Mouse (Mus musculus) layer of hippocampus, postnatal 10 days (tissue): ENCODE measurements around the gene Wfdc3. TPM values are rescaled to one million over a fixed set of nuclear protein-coding genes. Genes with fewer than 3 reads are reported as not detected.

Source experiments
- DNase-seq, 2 experiments: peaks; one replicate each; pipeline ENCODE4 v3.0.0; 2021; ENCODE audit warnings: low spot score in 2 of 2
- long read RNA-seq: library from polyadenylated mRNA; stranded (forward); transcript quantifications from one replicate; pipeline ENCODE4 v2.0.0, GENCODE M21; 2023
- total RNA-seq, 2 experiments: library from RNA; stranded (reverse); gene quantifications; 2 replicates each; pipeline ENCODE4 v1.2.3; 2021

Wfdc3 gene
- total RNA-seq, result 1 to 10 TPM in 1 of 2 experiments, under 1 TPM in 1; 0.87 to 1.4 TPM
- long read RNA-seq, partial matches to known transcripts, result 0 of 1 reads
- long read RNA-seq, other reads (novel, unspliced or antisense), result 1 of 1 reads

DNA sequence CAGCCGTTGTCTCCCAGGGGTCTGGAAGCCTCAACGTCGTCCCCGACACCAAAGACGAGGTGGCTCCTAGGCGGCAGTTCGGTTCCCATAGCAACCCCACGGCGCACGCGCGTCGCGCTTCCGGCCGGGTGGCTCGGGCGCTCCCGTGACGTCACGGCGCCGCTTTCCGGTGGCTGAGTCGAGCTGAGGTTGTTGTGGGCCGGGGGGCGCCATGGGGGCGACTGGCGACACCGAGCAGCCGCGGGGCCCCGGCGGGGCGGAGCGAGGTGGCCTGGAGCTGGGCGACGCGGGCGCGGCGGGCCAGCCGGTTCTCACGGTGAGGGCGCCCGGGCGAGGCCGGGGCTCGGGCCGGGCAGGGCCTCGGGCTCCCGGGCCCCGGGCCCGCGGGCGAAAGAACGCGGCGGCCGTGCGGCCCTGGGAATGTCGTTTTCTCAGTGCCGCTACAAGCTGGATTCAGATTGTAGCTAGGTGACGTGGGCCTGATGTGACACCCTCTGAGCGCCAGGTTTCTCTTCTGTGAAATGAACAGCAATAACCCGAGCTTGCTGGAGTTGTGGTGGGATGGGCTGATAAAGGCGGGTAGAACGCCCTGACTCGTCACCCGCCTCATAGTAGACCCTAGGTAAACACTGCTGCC is at the start of gene Wfdc3, which contains the start of gene Dnttip1:
Gene Wfdc3 (minus strand): TSS at position 89 of the 637 bp plus-strand sequence.
Gene Dnttip1 (plus strand): TSS at position 141 of the 637 bp plus-strand sequence.
- peak; percentile 95 to 96 for DNase-seq

DNA sequence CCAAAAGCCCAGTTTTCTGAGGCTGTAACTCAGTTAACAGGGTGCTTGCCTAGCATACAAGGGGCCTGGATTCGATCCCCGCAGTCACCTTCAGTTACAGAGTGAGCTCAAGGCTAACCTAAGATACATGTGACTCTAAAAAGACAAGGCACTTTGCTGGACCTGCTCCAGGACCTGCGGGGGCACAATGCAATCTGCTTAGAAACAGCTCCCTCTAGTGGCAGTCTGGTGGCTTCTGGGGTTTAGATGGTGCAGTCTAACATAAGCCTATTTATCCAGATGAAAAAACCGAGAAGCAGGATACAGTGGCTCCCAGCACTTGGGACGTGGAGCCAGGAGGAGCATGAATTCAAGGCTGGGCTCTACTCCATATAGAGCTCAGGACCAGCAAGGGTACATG is 48.6 kb upstream of the Wfdc3 start:
- DNase-seq, result peak; percentile 80 to 88

DNA sequence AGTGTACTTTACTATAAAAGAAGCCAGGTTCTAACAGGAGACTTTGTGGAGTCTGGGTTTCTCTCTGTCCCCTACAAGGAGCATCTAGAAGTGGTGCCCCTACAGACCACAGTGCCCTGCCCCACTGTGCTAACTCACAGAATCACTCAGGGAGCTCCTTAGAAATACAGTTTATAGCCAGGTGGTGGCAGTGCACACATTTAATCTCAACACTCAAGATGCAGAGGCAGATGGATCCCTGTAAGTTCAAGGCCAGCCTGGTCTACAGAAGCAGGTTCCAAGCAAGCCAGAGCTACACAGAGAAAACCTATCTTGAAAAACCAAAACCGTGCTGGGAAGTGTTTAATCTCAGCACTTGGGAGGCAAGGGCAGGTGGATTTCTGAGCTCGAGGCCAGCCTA is 48.0 kb upstream of the Wfdc3 start:
- no peak for DNase-seq

DNA sequence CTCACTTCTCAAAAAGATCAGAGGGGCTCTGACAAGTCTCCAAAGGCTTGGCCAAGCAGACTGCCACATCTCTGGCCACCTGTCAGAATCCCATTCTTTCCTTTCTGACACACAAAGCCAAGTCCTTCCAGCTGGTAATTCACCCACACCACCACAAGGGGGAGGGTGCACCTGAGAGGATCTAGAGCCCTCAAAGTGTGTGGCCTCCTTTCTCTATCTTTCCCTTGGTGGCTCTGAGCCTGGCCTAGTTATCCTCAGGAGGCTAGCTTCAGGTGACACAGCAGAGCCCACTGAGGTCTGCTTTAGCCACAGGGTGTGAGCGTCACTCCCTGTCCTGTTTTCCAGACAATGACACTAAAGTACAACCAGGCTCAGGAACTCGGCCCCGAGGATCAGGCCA is 47.5 kb upstream of the Wfdc3 start:
- DNase-seq, result peak; percentile 44 to 64

DNA sequence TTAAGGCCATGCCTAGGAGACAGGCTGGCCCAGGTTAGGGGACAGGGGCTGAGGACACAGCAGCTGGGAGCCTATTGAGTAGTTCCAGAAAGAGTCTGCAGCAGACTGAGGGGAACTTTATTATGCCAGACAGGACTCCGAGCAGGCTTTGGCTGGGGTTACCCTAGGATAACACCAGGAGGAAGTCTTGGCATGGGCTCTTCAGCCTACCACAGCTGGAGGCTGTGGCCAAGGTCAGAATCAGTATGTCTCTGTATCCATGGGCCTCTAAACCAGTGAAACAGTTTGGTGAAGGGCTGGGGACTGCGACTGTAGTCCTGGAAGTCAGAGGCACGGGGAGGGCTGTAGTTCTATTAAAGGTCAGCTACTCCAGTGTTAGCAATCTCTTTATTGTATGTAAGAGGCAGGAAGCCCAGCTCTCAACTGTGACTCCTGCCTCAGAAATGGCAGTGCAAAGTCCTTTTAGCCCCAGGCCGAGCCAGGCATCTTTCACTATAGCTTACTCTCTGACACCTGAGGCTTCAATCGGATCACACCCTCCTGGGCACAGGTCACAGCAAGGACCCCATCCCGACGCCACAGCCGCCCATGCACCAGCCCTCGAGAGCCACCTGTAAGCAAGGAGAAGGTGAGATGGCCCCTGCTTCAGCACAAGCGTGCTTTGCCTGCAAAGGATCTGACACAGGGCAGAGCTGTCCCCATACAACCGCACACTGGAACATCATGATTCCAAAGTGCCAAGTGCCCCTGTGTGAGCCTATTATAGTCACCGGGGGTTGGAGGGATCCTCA is 46.9 kb upstream of the Wfdc3 start:
- DNase-seq, result no peak

DNA sequence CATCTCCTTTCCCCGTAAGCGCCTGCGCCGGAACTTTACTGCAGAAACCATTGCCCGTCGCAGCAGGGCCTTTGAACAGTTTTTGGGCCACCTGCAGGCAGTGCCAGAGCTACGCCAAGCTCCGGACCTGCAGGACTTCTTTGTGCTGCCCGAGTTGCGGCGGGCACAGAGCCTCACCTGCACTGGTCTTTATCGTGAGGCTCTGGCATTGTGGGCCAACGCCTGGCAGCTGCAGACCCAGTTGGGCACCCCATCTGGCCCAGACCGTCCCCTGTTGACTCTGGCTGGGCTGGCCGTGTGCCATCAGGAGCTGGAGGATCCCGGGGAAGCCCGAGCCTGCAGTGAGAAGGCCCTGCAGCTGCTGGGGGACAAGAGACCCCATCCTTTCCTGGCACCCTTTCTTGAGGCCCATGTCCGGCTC is 46.1 kb upstream of the Wfdc3 start:
- no peak for DNase-seq

DNA sequence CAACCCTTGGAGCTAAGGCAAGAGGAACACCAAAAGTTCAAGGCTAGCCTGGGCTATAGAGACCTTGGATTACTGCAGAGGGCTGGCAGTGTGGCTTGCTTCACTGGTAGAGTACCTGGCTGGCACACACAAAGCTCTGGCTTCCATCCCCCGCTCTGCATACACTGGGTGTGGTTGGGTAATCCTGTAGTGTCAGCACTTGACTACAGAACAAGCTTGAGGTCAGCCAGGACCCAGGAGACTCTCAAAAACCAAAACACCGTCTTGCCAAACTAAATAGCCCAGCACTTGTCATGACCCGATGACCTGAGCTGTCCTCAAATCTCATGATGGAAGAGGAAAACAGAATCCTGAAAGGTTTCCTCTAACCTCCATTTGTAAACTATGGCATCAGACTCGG is 44.7 kb upstream of the Wfdc3 start:
- no peak for DNase-seq

DNA sequence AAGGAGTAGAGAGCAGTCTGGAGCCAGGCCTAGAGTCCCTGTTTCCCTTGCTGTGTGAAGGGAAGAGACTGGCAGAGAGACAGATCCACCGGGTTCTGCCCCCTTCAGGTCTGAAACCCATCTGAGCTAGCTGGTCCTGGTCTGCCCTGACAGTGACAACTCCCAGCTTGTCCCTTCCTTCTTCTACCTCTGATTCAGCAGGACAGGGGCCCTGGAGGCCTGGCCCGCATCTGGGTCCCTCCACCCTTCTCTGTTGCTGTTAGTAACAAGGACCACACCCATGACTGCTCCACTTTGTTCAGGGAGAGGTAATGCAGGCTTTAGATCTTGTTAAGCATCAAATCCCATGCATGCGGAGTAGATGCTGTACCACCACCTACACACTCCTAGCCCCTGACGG is 42.7 kb upstream of the Wfdc3 start:
- no peak for DNase-seq

DNA sequence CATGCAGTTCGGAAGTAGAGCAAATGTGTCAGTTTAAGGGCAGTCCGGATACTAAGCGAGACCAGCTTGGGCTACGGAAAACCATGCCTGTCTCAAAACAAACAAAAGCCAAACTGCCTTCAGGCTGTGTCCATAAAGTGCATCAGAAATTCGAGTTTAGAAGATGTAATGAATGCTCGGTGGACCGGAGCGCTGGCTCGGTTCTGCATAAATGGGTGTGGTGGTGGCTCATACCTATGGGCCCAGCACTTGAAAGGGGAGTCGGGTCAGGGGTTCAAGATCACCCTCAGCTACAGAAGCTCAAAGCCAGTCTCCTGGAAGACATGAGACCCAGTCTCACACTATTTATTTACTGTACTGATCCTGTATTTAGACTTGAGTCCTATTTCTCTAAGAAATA is 42.0 kb upstream of the Wfdc3 start:
- no peak for DNase-seq

DNA sequence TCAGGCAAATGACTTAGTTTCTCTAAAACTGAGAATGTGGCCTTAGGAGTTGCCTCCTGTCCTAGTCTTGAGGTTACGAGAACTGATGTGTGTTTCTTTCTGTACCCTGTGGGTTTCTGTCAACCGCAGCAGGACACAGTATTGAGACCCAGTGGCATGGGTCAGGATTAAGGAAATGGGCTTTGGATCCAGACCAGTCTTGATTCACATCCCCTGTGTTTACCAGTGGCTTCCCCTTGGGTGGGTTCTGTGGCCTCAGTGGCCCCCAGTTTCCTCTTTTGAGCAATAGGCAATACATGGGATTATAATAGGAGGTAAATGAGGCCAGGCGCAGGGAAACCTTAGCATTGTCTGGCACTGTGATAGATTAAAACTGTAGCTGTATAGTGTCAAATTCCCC is 41.3 kb upstream of the Wfdc3 start:
- no peak for DNase-seq

DNA sequence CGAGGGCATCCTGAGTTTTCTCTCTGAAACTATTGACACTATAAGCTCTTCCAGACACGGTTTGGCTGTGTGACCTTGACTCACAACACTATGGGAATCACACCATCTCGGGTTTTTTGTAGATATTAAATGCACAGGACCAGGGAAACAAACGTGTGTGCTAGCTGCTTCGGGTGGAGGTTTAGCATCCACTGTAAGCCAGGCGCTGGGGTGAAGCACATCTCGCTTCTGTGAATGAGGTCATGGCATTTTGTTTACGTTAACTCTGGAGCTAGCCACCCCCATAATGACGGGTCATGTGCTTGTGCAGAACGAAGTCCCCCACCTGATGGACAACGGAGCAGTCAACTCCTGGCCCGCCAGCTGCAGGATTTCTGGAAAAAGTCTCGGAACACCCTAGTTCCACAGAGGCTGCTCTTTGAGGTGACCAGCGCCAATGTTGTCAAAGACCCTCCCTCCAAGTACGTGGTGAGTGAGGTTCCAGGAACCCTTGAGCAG is 40.7 kb upstream of the Wfdc3 start:
- peak in 1 of 2 experiments; percentile 40 for DNase-seq

DNA sequence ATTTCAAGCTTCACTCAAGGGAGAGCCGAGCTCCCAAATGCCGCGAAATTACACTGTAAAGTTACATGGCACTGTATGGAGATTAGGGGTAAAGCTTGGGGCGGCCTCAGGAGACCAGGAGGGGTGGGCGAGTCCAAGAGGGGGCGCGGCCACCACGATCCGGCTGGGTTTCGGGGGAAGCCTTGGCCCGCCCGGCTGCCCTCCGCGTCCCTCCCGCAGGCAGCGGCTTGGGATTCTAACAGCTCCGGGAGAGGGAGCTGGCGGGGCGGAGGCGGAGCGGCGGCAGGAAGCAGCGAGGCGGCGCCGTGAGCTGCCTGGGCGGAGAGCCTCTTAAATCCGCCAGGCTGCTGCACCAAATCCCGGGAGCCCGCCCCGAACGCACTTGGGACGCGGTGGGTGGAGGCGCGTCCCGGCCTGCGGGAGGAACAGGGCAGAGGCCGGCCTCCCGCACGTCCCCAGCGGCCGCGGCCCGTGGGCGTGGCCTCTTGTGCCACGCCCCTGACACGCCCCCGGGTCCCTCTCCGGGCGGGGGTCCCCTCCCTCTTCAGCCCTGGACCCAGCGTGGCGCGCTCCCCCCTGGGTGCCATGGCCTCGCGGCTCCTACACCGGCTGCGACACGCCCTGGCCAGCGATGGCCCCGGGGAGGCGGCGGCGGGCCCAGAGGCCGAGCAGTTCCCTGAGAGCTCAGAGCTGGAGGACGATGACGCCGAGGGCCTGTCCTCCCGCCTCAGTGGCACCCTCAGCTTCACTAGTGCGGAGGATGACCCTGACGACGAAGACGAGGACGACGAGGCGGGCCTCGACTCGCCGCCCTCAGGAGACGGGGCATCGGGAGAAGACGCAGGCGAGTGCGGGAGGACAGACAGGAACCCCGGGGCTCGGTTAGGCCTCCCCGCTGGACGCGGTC is 40.0 kb upstream of the Wfdc3 start, which contains the start of gene Snx21:
Gene Snx21 (plus strand): TSS at position 343 of the 907 bp plus-strand sequence.
- DNase-seq, result peak; percentile 76 to 88

DNA sequence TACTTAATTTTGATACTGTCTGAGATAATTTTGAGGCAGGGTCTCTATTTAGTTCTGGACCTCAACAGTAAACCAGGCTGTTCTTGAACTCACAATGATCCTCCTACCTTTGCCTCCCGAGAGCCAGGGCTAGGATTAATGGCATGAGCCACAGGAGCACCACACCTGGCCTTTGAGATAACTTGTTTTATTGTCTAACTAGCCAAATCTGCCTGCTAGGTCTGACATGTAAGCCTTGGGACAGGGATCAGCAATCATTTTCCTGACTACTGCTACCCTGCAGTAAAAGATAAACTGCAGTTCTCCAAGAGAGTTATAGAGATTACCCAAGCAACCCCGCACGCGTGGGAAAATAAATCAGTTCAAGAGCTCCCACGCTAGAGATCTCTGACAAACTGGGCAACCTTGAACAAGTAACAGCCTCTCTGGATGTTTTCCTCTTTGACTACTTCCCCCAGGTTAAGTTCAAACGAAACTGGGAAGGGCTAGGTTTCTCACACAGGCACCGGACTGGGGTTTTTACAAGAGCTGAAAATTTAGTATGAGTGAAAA is 39.2 kb upstream of the Wfdc3 start:
- no peak for DNase-seq

DNA sequence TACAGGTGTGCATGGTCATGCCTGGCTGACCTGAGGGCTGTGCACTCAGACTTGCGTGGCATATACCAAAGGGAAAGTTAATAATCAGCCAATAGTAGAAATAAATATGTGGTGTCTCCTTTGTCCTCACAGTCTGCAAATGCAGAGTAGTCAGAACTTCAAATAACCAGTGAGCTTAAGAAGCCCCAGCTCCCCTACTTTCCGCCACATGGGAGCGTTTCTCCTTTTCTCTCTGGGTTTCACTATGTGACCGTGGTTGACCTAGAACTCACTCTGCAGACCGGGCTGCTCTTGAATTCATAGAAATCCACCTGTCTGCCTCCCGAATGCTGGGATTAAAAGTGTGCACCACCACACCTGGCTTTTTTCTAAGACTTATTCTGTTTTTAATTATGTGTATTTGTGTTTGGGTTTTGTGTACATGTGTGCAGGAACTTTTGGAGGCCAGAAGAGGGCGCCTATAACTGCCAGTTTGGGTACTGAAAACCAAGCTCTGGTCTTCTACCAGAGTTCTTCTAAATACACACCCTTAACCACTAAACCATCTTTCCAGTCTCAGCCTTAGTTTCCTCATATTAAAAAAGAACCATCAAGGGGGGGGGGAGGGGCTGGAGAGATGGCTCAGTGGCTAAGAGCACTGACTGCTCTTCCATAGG is 38.3 kb upstream of the Wfdc3 start:
- DNase-seq, result no peak

DNA sequence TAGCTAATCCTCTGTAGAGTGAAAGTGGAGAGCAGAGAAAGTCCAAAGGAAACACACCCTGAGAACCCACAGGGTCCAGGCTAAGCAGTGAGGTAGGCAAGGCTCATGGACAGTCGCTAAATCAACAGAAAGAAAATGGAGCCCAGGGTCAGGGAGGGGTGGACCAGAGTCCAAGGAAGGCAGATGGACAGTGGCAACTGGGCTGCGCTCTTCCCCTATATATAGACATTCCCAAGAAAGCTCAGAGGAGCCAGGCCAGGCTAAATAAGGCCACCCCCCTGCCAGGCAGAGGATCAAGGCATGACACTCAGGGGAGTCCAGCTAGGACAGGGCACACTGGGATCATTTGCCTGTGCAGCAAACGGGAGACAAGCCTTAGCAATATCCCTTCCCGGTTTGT is 36.1 kb upstream of the Wfdc3 start:
- DNase-seq, result no peak

DNA sequence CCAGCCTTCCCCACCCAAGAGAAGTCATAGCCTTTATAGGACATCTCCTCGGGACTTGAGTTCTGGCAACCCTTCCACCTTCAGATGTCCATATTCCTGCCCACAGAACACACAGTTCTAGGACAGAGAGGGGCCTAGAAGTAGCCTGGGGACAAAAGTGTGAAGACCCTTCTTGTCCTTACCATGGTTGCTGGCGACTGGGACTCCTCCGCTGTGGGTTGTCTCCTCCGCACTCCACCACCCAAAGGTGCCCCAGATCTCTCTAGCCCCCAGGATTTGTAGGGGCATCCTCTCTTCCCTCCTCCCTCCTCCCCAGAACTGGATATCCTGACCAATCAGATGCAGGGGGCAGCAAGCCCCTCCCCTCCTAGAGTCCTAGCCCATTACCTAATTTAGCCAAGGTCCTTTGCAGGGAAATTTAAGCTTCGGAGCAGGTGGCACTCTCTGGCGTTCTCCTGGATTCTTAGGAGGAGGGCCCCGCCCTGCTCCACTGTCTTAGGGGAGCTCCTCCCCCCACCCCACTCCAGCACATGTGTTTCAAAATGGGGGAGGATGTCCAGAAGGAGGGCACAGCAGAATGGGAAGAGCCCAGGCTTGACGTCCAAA is 33.9 kb upstream of the Wfdc3 start, which contains the start of gene Tnnc2:
Gene Tnnc2 (minus strand): TSS at position 487 of the 606 bp plus-strand sequence.
- no peak for DNase-seq

DNA sequence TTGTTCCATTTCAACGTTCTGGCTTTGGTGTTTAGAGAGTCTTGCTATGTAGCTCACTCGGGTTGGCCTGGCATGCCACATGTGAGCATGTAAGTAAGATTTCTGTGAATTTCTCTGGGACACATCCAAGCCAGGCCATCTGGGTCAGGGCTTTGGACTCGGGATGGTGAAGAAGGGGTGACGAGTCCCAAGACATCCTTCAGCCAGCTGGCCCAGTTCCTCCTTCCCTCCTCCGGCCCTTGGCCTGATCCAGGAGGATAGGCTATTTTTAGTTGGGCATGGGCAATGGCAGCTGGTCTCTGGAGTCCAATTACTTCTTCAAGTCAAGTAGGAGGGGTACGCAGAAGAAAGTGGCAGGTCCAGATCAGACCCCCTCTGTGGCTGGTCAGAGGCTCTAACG is 33.1 kb upstream of the Wfdc3 start:
- DNase-seq, result no peak

DNA sequence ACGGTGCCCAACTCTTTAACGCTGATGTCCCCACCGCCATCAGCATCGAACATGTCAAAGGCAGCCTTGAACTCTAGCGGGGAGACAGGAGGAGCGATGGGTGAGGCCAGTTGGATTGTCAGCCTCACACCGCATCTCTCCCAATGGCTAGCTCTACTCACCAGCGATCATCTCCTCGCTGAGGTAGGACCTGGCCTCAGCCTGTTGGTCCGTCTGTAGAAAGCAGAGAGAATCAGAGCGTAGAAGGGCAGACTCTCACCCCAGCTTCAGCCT is 32.2 kb upstream of the Wfdc3 start:
- DNase-seq, result no peak

DNA sequence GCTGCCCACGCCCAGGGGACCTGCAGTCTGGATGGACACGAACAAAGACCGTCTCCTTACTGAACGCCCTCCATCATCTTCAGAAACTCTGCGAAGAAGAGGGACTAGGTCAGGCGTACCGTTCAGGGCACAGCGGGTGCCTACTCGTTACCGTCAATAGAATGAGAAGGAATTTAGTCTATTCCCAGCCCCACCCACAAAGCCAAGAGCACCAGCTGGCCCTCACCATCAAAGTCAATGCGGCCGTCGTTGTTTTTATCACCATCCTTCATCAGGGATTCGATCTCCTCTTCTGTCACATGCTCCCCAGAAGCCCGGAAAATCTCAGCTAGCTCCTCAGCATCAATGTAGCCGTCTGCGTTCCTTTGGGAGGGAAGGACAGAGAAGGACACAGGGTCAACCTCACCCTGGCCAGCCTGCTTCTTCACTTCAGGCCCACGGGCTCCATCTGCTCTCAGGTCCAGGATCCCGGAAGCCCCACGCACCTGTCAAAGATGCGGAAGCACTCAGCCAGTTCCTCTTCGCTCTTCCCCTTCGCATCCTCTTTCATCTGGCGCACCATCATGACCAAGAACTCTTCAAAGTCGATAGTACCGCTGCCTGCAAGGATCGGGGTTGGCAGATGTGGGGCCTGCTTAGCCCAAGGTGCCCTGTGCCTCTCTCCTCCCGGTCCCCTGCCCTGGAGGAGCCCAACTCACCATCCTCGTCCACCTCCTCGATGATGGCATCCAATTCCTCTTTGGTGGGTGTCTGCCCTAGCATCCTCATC is 31.7 kb upstream of the Wfdc3 start:
- DNase-seq, result no peak
